Mouse (Mus musculus): Measurements from ENCODE around the gene Creb5. TPM values are rescaled to one million over a fixed set of nuclear protein-coding genes. Genes with fewer than 3 reads are reported as not detected.

Creb5 gene
- polyA plus RNA-seq, 1 experiment from 2014 or later, result 45.8 TPM

DNA sequence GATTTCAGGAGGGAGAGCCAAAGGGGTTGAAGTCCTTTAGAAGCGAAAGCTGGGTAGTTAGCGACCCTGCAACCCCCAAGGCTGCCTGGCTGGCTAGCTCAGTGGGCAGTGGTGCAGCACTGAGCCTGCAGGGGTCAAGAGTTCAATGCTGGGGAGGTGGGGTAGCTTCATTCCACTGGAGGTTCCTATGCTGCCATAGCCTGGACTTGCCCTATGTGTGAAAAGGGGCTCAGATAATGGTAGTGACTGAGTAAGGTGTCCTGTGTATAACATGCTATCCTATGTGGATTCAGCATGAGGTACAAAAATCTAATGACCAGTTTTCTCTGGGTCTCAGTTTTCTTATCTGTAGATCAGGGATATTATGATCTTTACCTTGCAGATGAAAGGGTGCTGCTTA, 182.6 kb downstream of the Creb5 start:
- Histone ChIP-seq H3K4me3 (no peak overlapping the region), H3K9me3 (no peaks in the 10 kb centered on the region), H3K4me2 (no peak overlapping the region), H3K36me3 (no peaks in the 10 kb centered on the region), H3K27ac (peak overlapping the region; percentile 81), H3K27me3 (no peaks in the 10 kb centered on the region), H3K4me1 (peaks cover 30% of the 10 kb centered on the region), H3K9ac (no peak overlapping the region)
- 36% methylated on average over 2 of the region's 2 CpGs for WGBS
- ATAC-seq (ENCODE audit: insufficient number of reproducible peaks, low FRiP score, low TSS enrichment, low read depth), result no peak

GRCm38 (mm10) chr6:53470559-53470958, 183.5 kb downstream of the Creb5 start:
- Histone ChIP-seq H3K27ac (peak overlapping the region; percentile 81), H3K4me3 (no peak overlapping the region), H3K9me3 (no peaks in the 10 kb centered on the region), H3K36me3 (no peaks in the 10 kb centered on the region), H3K9ac (no peak overlapping the region), H3K4me2 (0 out of 2 replicates have a peak overlapping the region, but pooled peaks have one; percentile 19), H3K27me3 (no peaks in the 10 kb centered on the region), H3K4me1 (peaks cover 30% of the 10 kb centered on the region)
- 18% methylated on average over 8 of the region's 8 CpGs for WGBS
- ATAC-seq (ENCODE audit: insufficient number of reproducible peaks, low FRiP score, low TSS enrichment, low read depth), result no peak

- 26% methylated on average over 9 of the region's 9 CpGs for WGBS
- no peak overlapping the region for H3K4me3 ChIP-seq
- H3K9me3 ChIP-seq, result no peaks in the 10 kb centered on the region
- H3K27me3 ChIP-seq, result no peaks in the 10 kb centered on the region
- no peak overlapping the region for H3K9ac ChIP-seq
- H3K36me3 ChIP-seq, result no peaks in the 10 kb centered on the region
- 0 out of 2 replicates have a peak overlapping the region, but pooled peaks have one; percentile 19 for H3K4me2 ChIP-seq
- H3K4me1 ChIP-seq, result peaks cover 30% of the 10 kb centered on the region
- ATAC-seq (ENCODE audit: insufficient number of reproducible peaks, low FRiP score, low TSS enrichment, low read depth), result peak; percentile 65; the same call in 1 of the 2 replicates
- peak overlapping the region; percentile 81 for H3K27ac ChIP-seq
Observed at GRCm38 (mm10) chr6:53470999-53471591, 184.0 kb downstream of the Creb5 start.

DNA sequence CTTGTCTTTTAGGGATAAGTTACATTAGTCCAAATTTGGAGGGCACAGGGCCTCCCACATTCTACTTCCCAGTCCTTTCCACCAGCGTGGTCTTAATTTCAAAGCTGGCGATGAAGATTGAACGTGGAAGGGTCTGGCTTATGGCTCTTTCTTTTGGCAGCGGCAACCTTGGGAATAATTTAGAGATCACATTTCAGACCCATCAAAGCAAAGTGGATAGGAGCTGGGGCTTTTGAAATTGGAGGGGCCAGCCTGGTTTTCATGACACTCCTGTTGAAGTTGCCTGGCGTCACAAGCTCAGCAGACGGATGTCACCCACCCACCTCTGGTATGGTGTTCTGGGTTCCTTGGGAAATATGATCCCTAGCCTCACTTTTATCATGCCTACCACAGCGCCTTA, 185.7 kb downstream of the Creb5 start:
- H3K27ac ChIP-seq, result no peak overlapping the region
- H3K4me3 ChIP-seq, result no peak overlapping the region
- H3K9ac ChIP-seq, result no peak overlapping the region
- H3K9me3 ChIP-seq, result no peaks in the 10 kb centered on the region
- no peaks in the 10 kb centered on the region for H3K36me3 ChIP-seq
- no peak for ATAC-seq (ENCODE audit: insufficient number of reproducible peaks, low FRiP score, low TSS enrichment, low read depth)
- no peaks in the 10 kb centered on the region for H3K27me3 ChIP-seq
- no peak overlapping the region for H3K4me2 ChIP-seq
- peaks cover 30% of the 10 kb centered on the region for H3K4me1 ChIP-seq
- 47% methylated on average over 7 of the region's 7 CpGs for WGBS

- WGBS, result 89% methylated on average over 5 of the region's 5 CpGs
- no peak overlapping the region for H3K4me3 ChIP-seq
- H3K9ac ChIP-seq, result no peak overlapping the region
- no peaks in the 10 kb centered on the region for H3K27me3 ChIP-seq
- no peaks in the 10 kb centered on the region for H3K9me3 ChIP-seq
- H3K4me1 ChIP-seq, result 0 out of 2 replicates have a peak, but pooled peaks cover 2% of the 10 kb centered on the region
- H3K36me3 ChIP-seq, result no peaks in the 10 kb centered on the region
- no peak for ATAC-seq (ENCODE audit: insufficient number of reproducible peaks, low FRiP score, low TSS enrichment, low read depth)
- no peak overlapping the region for H3K27ac ChIP-seq
- H3K4me2 ChIP-seq, result no peak overlapping the region
Observed at GRCm38 (mm10) chr6:53477501-53477900, 190.4 kb downstream of the Creb5 start.

DNA sequence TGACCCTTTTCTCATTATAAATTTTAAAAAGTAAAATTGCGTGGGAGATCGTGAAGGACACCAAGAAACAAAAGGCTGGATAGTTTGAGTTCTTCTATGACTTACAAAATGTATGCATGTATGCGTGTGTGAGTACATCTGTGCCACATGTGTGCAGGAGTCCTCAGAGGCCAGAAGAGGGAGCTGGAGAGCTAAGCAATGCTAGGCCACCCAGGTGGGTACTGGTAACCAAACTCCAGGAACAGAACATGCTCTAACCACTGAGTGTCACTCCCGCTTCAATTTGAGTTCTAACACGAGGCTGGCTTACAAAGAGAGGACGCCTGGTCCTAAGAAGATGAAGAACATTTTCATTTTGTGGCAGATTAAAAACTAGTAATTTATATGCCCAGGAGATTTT, 203.8 kb downstream of the Creb5 start:
- peaks cover 5% of the 10 kb centered on the region; the same call in 1 of the 2 replicates for H3K4me1 ChIP-seq
- no peaks in the 10 kb centered on the region for H3K9me3 ChIP-seq
- H3K36me3 ChIP-seq, result no peaks in the 10 kb centered on the region
- no peak overlapping the region for H3K4me2 ChIP-seq
- H3K9ac ChIP-seq, result no peak overlapping the region
- no peak for ATAC-seq (ENCODE audit: insufficient number of reproducible peaks, low FRiP score, low TSS enrichment, low read depth)
- no peaks in the 10 kb centered on the region for H3K27me3 ChIP-seq
- WGBS, result 96% methylated on average over 6 of the region's 6 CpGs
- no peak overlapping the region for H3K4me3 ChIP-seq
- H3K27ac ChIP-seq, result no peak overlapping the region

DNA sequence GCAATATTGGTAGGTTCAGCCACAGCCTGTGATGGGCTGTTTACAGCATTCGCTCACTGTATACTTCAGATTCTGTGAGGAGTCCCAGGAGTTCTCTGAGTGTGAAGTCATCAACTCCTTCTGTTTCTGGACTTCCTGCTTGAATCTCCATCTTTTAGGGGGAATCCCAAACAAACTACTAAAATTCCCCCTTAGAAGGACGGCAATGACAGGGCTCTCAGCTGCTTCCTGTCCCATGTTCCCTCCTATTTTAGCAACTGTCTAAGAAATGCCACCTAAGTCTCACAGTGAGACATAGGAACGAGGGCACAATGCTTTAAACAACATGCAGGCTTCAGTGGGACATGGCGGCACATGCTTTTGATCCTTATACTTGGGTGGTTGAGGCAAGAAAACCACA, 204.3 kb downstream of the Creb5 start:
- 92% methylated on average over 4 of the region's 4 CpGs for WGBS
- Histone ChIP-seq H3K9ac (no peak overlapping the region), H3K36me3 (no peaks in the 10 kb centered on the region), H3K4me3 (no peak overlapping the region), H3K4me1 (peaks cover 8% of the 10 kb centered on the region), H3K4me2 (no peak overlapping the region), H3K27me3 (no peaks in the 10 kb centered on the region), H3K9me3 (no peaks in the 10 kb centered on the region), H3K27ac (no peak overlapping the region)
- ATAC-seq (ENCODE audit: insufficient number of reproducible peaks, low FRiP score, low TSS enrichment, low read depth), result no peak

DNA sequence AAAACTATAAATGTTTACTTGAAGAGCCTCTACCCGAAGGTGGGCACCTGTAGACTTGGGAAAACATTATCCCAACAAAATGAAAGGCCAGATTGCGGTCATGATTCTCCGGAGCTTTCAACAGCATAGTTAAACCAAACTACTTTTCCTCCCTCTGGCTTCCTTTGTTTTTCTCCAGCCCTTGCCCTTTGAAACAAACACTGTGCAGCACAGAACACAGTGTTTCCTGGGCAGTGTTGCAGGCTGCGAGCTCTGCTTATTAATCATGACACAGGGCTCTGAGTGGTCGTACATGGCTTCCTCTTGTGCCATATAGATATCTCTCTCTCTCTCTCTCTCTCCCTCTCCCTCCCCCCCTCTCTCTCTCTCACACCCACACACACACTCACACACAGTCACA, 206.8 kb downstream of the Creb5 start:
- no peak overlapping the region for H3K4me2 ChIP-seq
- H3K27ac ChIP-seq, result no peak overlapping the region
- ATAC-seq (ENCODE audit: insufficient number of reproducible peaks, low FRiP score, low TSS enrichment, low read depth), result no peak
- WGBS, result 55% methylated on average over 5 of the region's 5 CpGs
- H3K4me3 ChIP-seq, result no peak overlapping the region
- H3K9ac ChIP-seq, result no peak overlapping the region
- H3K9me3 ChIP-seq, result no peaks in the 10 kb centered on the region
- H3K4me1 ChIP-seq, result peaks cover 21% of the 10 kb centered on the region
- H3K36me3 ChIP-seq, result no peaks in the 10 kb centered on the region
- no peaks in the 10 kb centered on the region for H3K27me3 ChIP-seq

DNA sequence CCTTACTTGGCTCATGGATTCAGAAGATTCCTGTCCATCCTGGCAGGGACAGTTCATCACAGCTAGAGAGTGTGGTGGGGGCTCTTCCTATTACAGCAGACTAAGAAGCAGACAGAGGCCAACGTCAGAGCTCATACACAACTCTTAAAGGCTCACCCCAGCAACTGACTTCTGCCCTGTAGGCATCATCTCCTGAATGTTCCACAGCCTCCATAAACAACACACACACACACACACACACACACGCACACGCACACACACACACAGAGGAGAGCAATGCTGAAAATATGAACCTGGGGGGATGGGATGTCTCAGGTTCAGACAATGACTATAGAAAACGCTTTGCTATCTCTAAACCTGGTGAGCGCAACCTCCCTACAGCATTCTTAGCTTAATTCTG, 208.6 kb downstream of the Creb5 start:
- no peak overlapping the region for H3K27ac ChIP-seq
- H3K4me2 ChIP-seq, result no peak overlapping the region
- no peaks in the 10 kb centered on the region for H3K27me3 ChIP-seq
- ATAC-seq (ENCODE audit: insufficient number of reproducible peaks, low FRiP score, low TSS enrichment, low read depth), result no peak
- WGBS, result 87% methylated on average over 5 of the region's 5 CpGs
- peaks cover 29% of the 10 kb centered on the region for H3K4me1 ChIP-seq
- no peak overlapping the region for H3K9ac ChIP-seq
- H3K4me3 ChIP-seq, result no peak overlapping the region
- no peaks in the 10 kb centered on the region for H3K36me3 ChIP-seq
- no peaks in the 10 kb centered on the region for H3K9me3 ChIP-seq

GRCm38 (mm10) chr6:53496325-53496753, 209.3 kb downstream of the Creb5 start:
- no peak overlapping the region for H3K4me2 ChIP-seq
- peaks cover 29% of the 10 kb centered on the region for H3K4me1 ChIP-seq
- H3K4me3 ChIP-seq, result no peak overlapping the region
- ATAC-seq (ENCODE audit: insufficient number of reproducible peaks, low FRiP score, low TSS enrichment, low read depth), result no peak
- no peaks in the 10 kb centered on the region for H3K36me3 ChIP-seq
- H3K27ac ChIP-seq, result peak overlapping the region; percentile 19; the same call in 1 of the 2 replicates
- no peak overlapping the region for H3K9ac ChIP-seq
- whole genome bisulfite sequencing, result 49% methylated on average over 4 of the region's 4 CpGs
- no peaks in the 10 kb centered on the region for H3K27me3 ChIP-seq
- H3K9me3 ChIP-seq, result no peaks in the 10 kb centered on the region

DNA sequence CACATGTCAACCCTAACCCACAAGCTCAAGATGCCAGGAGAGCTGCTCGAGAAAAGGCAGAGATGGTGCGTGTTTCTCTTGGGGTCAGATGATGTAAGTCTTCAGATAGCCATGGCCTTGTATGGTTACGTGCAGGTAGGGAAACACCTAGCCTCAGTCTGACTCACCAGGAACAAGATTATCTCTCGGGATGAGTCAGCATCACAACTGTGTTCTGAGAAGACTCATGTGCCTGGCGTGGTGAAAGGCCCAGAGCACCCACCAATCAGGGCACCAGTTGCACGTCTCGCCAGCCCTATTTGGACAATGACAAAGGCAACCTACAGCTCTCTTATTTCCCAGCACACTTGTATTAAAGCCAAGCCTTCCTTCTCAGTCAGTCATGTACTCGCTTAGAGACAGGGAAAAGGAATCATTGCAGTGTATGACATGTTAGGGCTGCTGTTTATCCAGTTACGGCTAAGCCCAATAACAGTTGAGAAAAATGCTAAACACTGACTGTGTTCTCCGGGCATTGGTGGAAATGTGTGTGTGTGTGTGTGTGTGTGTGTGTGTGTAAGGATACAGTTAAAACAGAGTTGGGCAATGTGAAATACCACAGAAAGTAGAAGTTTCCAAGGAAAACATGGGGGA, 210.9 kb downstream of the Creb5 start:
- Histone ChIP-seq H3K4me2 (no peak overlapping the region), H3K4me1 (peaks cover 29% of the 10 kb centered on the region), H3K27me3 (no peaks in the 10 kb centered on the region), H3K9me3 (no peaks in the 10 kb centered on the region), H3K9ac (no peak overlapping the region), H3K27ac (no peak overlapping the region; the same call in 1 of the 2 replicates), H3K36me3 (no peaks in the 10 kb centered on the region), H3K4me3 (no peak overlapping the region)
- 69% methylated on average over 10 of the region's 10 CpGs for WGBS
- ATAC-seq (ENCODE audit: insufficient number of reproducible peaks, low FRiP score, low TSS enrichment, low read depth), result no peak

- 71% methylated on average over 8 of the region's 8 CpGs for WGBS
- Histone ChIP-seq H3K9ac (no peak overlapping the region), H3K4me1 (peaks cover 29% of the 10 kb centered on the region), H3K4me3 (no peak overlapping the region), H3K27ac (no peak overlapping the region), H3K36me3 (no peaks in the 10 kb centered on the region), H3K4me2 (no peak overlapping the region), H3K27me3 (no peaks in the 10 kb centered on the region), H3K9me3 (no peaks in the 10 kb centered on the region)
- no peak for ATAC-seq (ENCODE audit: insufficient number of reproducible peaks, low FRiP score, low TSS enrichment, low read depth)
Observed at GRCm38 (mm10) chr6:53499621-53500295, 212.7 kb downstream of the Creb5 start.

Data from limb, embryonic 15.5 days (tissue).